Mouse (Mus musculus) stomach, embryonic 14.5 days (tissue): ENCODE results near the gene Oxa1l. TPM values are rescaled to one million over a fixed set of nuclear protein-coding genes. Genes with fewer than 3 reads are reported as not detected.
A peak's percentile ranks its signal among the peaks of the same experiment; 100 is the strongest.

ENCODE experiments used
- ATAC-seq: fragments of 200-750 bp; cut with Nextera tagmentation; 2 replicates; pipeline ENCODE4 v1.8.0; 2017; ENCODE audit warnings: low read depth, moderate TSS enrichment; ENCODE audit not compliant: insufficient number of reproducible peaks, insufficient read depth, low FRiP score
- H3K27ac ChIP-seq: fragments of 300-500 bp; sonication (generic); 2 replicates; pipeline ENCODE4 v1.5.1; 2014; ENCODE audit warnings: mild to moderate bottlenecking, low read length, moderate library complexity, mixed read lengths
- H3K27me3 ChIP-seq: fragments of 300-500 bp; sonication (generic); 2 replicates; pipeline ENCODE4 v1.6.1; 2014; ENCODE audit warnings: low read length, control low read depth, mixed read lengths; ENCODE audit not compliant: control insufficient read depth, insufficient read depth
- H3K36me3 ChIP-seq: fragments of 300-500 bp; sonication (generic); 2 replicates; pipeline ENCODE4 v1.6.1; 2014; ENCODE audit warnings: mild to moderate bottlenecking, control low read depth, low read length, moderate library complexity, mixed read lengths; ENCODE audit not compliant: control insufficient read depth, insufficient read depth
- H3K4me1 ChIP-seq: fragments of 300-500 bp; sonication (generic); 2 replicates; pipeline ENCODE4 v1.6.1; 2014; ENCODE audit warnings: low read length, control low read depth, mixed read lengths; ENCODE audit not compliant: control insufficient read depth, insufficient read depth
- H3K4me2 ChIP-seq: fragments of 300-500 bp; sonication (generic); replicated peaks from 2 replicates; pipeline ENCODE4 v1.6.1; 2014; ENCODE audit warnings: low read depth, low read length, control low read depth
- H3K4me3 ChIP-seq: fragments of 300-500 bp; sonication (generic); 2 replicates; pipeline ENCODE4 v1.5.1; 2014; ENCODE audit warnings: low read depth, low read length, control low read depth
- H3K9ac ChIP-seq: fragments of 300-500 bp; sonication (generic); replicated peaks from 2 replicates; pipeline ENCODE4 v1.6.1; 2014; ENCODE audit warnings: low read depth, mild to moderate bottlenecking, control low read depth, low read length, moderate library complexity, mixed read lengths
- H3K9me3 ChIP-seq: fragments of 300-500 bp; sonication (generic); 2 replicates; pipeline ENCODE4 v1.6.1; 2016; ENCODE audit warnings: low read depth, low read length, control low read depth; ENCODE audit not compliant: control insufficient read depth
- WGBS: fragments of 180-500 bp; shearing (Covaris S2); extraction: QIAGEN DNeasy Blood & Tissue Kit; methylation state at CpG from one replicate; pipeline ENCODE4 v1.1.7; 2014; 5-methylcytosine and 5-hydroxymethylcytosine counted together
- polyA plus RNA-seq: library from polyadenylated mRNA; unstranded; fragments of >200 nt; fragmentation: Nextera tagmentation; extraction: Ambion mirVana; gene quantifications from 2 replicates; pipeline ENCODE4 v1.2.1, GENCODE M21; 2014

The Oxa1l gene
- polyA plus RNA-seq, 1 experiment from 2014 or later, result 53.6 TPM

DNA sequence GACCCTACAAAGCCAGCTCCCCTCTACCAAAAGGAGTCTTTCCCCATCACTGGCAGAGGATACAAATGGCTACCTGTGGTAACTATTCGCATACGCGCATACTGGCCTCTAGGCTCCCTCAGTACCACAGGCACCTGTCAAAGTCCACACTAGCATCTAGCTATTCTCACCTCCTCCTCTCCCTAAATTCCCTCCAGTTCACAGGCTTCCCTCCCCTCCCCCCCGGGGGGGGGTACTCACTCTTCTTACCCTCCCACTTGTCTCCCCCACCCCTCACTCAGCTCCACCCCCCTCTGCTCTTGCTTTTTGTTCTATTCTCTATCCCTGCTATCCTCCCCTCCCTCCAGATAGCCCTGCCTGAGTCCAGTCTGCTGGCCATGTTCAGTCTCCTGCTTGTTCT is 20.0 kb downstream of the Oxa1l start:
- 70% methylated on average over 4 of the region's 4 CpGs for WGBS
- no peak overlapping the region for H3K4me2 ChIP-seq

DNA sequence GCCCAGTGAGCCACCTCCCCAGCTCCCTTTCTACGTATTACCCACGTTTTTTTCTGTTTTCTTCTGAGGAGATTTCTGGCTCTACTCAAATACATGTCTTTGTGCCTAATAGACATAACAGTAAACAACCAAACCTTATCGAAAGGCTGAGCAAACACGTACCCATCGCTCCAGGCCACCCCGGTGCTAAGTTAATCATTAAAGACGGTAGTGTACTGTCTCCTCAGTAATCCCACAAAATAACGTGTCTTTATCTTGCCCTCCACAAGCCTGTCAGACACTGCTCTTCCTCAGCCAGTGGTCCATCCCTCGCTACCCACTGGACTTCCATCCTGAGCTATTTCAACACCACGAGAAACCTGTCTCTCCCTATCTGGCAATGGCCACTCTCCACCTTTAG is 21.2 kb downstream of the Oxa1l start:
- no peaks in the 10 kb centered on the region for H3K9me3 ChIP-seq
- no peak overlapping the region for H3K4me3 ChIP-seq
- no peaks in the 10 kb centered on the region for H3K36me3 ChIP-seq
- no peak overlapping the region for H3K9ac ChIP-seq
- H3K4me1 ChIP-seq, result 0 out of 2 replicates have a peak, but pooled peaks cover 4% of the 10 kb centered on the region
- H3K4me2 ChIP-seq, result no peak overlapping the region
- H3K27me3 ChIP-seq, result no peaks in the 10 kb centered on the region
- no peak for ATAC-seq
- H3K27ac ChIP-seq, result no peak overlapping the region
- 61% methylated on average over 10 of the region's 10 CpGs for WGBS

More for the DNA sequence above, 20.0 kb downstream of the Oxa1l start:
- Histone ChIP-seq H3K27me3 (no peaks in the 10 kb centered on the region), H3K9ac (no peak overlapping the region), H3K36me3 (no peaks in the 10 kb centered on the region), H3K9me3 (no peaks in the 10 kb centered on the region), H3K27ac (no peak overlapping the region), H3K4me3 (no peak overlapping the region), H3K4me1 (0 out of 2 replicates have a peak, but pooled peaks cover 4% of the 10 kb centered on the region)
- no peak for ATAC-seq

DNA sequence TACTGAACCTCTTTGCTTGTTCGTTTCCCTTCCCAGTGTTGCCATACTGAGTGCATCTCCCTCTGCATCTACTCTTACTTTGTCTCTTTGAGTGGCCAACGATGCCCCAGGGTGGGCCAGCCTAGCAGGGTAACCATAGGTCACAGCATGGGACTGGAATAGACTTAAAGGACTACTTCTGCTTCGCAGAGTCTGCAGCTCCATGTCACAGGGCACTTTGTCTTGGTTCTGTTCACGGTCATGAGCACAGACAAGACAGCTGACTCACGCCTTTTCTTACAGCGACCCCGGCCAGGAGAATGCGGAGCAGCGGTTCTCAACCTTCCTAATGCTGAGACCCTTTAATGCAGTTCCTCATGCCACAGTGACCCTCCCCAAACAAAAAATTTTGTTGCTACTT is 22.0 kb downstream of the Oxa1l start:
- H3K27ac ChIP-seq, result no peak overlapping the region
- no peaks in the 10 kb centered on the region for H3K27me3 ChIP-seq

GRCm38 (mm10) chr14:54383355-54383771 is 22.7 kb downstream of the Oxa1l start:
- Histone ChIP-seq H3K27me3 (no peaks in the 10 kb centered on the region), H3K4me2 (no peak overlapping the region), H3K4me3 (no peak overlapping the region), H3K9ac (no peak overlapping the region), H3K36me3 (no peaks in the 10 kb centered on the region), H3K27ac (no peak overlapping the region), H3K9me3 (no peaks in the 10 kb centered on the region), H3K4me1 (0 out of 2 replicates have a peak, but pooled peaks cover 4% of the 10 kb centered on the region)
- 54% methylated on average over 4 of the region's 4 CpGs for WGBS
- ATAC-seq, result peak; percentile 42; the same call in 1 of the 2 replicates

More for the DNA sequence above, 22.0 kb downstream of the Oxa1l start:
- no peak for ATAC-seq
- H3K36me3 ChIP-seq, result no peaks in the 10 kb centered on the region
- no peak overlapping the region for H3K9ac ChIP-seq
- 0 out of 2 replicates have a peak, but pooled peaks cover 4% of the 10 kb centered on the region for H3K4me1 ChIP-seq
- H3K4me3 ChIP-seq, result no peak overlapping the region
- WGBS, result 78% methylated on average over 9 of the region's 9 CpGs
- H3K4me2 ChIP-seq, result no peak overlapping the region
- no peaks in the 10 kb centered on the region for H3K9me3 ChIP-seq

DNA sequence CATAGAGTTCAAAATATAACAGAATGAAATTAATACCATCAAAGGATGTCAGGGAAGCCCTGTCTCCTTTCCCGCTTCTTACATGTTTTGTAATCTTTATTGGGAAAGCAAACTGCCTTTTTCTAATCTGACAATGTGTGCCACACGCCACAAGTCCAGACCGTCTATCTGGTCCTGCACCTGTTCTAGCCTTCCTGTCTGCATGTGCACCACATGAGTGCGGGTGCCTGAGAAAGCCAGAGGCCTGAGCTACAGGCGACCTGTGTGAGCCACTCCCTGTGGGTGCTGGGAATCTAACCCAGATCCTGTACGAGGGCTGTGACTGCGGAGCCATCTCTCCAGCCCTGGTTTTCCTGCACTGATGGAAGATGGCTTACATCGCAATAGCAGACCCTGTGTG is 23.8 kb downstream of the Oxa1l start:
- Histone ChIP-seq H3K9ac (no peak overlapping the region), H3K4me1 (0 out of 2 replicates have a peak, but pooled peaks cover 4% of the 10 kb centered on the region), H3K9me3 (no peaks in the 10 kb centered on the region), H3K4me3 (no peak overlapping the region), H3K36me3 (no peaks in the 10 kb centered on the region), H3K27me3 (no peaks in the 10 kb centered on the region), H3K4me2 (no peak overlapping the region), H3K27ac (no peak overlapping the region)
- no peak for ATAC-seq
- 89% methylated on average over 8 of the region's 8 CpGs for WGBS

DNA sequence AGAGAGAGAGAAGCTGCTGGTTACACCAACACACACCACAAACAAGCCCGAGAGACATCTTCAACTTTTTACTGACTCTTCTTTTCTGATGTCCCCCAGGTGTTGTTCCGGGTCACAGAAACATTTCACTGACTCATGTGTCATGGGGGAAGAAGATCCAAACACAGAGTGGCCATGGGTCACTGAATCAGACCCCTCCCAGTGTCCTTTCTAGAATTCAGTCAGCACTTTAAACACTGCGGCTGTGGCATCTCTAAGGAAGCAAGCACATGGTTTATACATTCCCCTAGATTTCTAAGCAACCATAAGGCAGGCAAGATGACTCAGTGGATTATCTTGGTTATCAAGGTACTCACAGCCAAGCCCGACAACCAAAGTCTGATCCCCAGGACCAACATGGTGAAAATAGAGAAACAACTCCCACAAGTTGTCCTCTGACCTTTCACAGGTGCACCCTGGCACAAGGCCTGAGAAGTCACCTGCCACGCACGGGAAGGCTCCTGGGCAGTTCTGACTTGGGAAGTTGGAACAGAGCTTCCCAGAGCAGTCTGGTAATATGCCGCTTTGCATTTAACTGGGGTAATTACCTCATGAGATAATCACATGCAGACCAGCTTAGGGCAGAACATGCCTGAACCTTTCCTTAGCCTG is 25.5 kb downstream of the Oxa1l start:
- no peaks in the 10 kb centered on the region for H3K27me3 ChIP-seq
- H3K36me3 ChIP-seq, result no peaks in the 10 kb centered on the region
- 78% methylated on average over 7 of the region's 7 CpGs for WGBS
- no peak overlapping the region for H3K4me2 ChIP-seq
- H3K27ac ChIP-seq, result no peak overlapping the region
- 0 out of 2 replicates have a peak, but pooled peaks cover 4% of the 10 kb centered on the region for H3K4me1 ChIP-seq
- ATAC-seq, result no peak
- H3K9me3 ChIP-seq, result no peaks in the 10 kb centered on the region
- no peak overlapping the region for H3K9ac ChIP-seq
- H3K4me3 ChIP-seq, result no peak overlapping the region

DNA sequence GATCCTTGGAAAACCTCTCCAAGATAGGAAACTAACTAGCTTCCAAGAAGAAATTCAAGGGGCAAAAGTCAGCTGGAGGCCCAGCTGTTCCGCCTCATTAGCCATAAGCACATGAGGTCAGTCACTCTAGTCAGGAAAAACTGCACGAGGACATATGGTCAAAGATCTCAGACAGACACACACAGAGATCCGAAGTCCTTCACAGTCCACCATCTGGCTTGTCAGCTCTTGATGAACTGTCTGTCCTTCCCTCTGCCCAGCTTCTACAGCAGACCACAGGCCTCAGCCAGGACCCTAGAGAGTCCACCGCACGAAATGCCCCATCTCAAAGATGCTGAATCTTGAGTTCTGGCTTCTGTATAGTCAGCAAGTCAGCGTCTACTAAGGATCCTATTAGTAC is 26.9 kb downstream of the Oxa1l start:
- ATAC-seq, result no peak
- Histone ChIP-seq H3K4me2 (no peak overlapping the region), H3K9ac (no peak overlapping the region), H3K4me1 (no peaks in the 10 kb centered on the region), H3K27ac (no peak overlapping the region), H3K9me3 (no peaks in the 10 kb centered on the region), H3K36me3 (no peaks in the 10 kb centered on the region), H3K27me3 (no peaks in the 10 kb centered on the region), H3K4me3 (no peak overlapping the region)
- WGBS, result 70% methylated on average over 6 of the region's 6 CpGs

DNA sequence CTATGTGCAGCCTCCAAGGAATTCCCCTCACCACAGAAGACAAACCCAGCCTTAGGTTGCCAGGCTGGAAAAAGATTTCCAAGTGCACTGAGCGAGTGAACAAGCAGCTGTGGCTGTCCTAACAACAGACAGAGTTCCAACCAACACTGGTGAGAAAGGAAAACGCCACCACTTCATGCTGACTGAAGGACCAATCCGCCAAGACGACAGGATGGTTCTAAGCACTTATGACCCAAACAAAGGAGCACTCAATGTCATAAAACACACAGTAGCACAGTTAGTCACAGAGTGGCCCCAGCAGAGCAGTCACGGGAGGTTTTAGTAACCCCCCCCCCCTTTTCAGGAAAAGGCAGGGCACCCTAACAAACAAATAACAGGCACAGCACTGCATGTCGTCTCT is 30.2 kb downstream of the Oxa1l start:
- no peaks in the 10 kb centered on the region for H3K27me3 ChIP-seq
- H3K36me3 ChIP-seq, result no peaks in the 10 kb centered on the region
- H3K9ac ChIP-seq, result no peak overlapping the region
- no peak overlapping the region for H3K27ac ChIP-seq
- no peaks in the 10 kb centered on the region for H3K4me1 ChIP-seq
- H3K4me3 ChIP-seq, result no peak overlapping the region
- H3K4me2 ChIP-seq, result no peak overlapping the region
- no peaks in the 10 kb centered on the region for H3K9me3 ChIP-seq
- WGBS, result 60% methylated on average over 6 of the region's 6 CpGs
- no peak for ATAC-seq

- Histone ChIP-seq H3K27ac (no peak overlapping the region), H3K36me3 (no peaks in the 10 kb centered on the region), H3K9me3 (no peaks in the 10 kb centered on the region), H3K4me1 (no peaks in the 10 kb centered on the region), H3K4me3 (no peak overlapping the region), H3K4me2 (no peak overlapping the region), H3K27me3 (no peaks in the 10 kb centered on the region), H3K9ac (no peak overlapping the region)
- ATAC-seq, result no peak
- WGBS, result 67% methylated on average over 3 of the region's 3 CpGs
Observed at GRCm38 (mm10) chr14:54393794-54394193, 33.2 kb downstream of the Oxa1l start.
